ENCODE assay signal across 8 mouse cellular contexts in the genomic region with DNA sequence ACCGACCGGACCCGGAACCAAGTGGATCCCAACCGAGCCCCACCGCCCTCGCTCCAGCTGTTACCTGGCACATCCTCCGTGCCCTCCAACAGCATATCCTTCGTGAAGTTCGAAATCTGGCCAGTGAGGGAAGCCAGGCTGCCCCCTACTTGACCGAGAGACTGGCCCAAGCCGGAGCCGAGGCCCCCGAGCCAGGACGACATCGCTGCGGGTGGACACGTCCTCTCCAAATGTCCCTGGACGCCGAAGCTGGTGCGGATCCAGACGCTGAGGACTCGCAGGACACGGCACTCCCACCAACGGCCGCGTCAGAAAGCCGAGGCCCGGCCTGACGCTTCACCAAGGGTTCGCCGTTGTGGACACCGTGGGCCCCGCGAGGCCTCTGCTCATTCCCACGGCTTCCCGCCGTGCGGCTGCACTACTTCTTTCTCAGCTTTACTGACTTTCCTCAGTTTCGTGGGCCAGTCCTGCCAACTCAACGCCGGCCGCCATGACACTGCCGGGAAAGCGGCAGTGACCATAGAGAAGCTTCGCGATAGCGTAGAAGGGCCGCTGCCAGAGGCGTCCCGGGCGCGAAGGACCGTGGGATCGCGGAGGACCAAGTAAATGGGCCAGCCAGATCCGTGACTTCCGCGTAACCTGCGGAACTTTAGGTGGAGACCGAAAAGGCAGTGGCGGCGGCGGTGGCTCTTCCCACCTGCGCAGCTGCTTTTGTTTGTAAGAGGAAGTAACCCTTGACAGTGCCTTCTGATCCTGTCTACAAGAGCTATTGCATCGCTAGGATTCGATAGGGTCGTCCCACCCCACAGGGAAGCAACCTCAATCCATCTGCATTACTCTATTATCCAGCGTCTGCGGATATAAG. TPM values are rescaled to one million over a fixed set of nuclear protein-coding genes. Genes with fewer than 3 reads are reported as not detected.
DNase-seq lines count a peak whose midpoint lies in the region; ATAC-seq lines count a peak whose summit lies in the region.

TSS of gene Trip11 (minus strand) at position 642 of the 865 bp plus-strand sequence.

- intact Hi-C loops in gastrocnemius, postnatal 14 days (cut with DNase I; ENCODE audit: low total_unique reads) = no loop called here

- peak; percentile 92 to 98 for DNase-seq in adrenal gland, adult (ENCODE audit: inconsistent age in 2 of 2, low spot score in 1 of 2)
- peak; percentile 94 for DNase-seq in embryo, embryonic 10 days (ENCODE audit: low spot score)
- peak; percentile 92 for DNase-seq in gastrocnemius, postnatal 14 days
- DNase-seq in left cerebral cortex, adult 9 months (ENCODE audit: low spot score in 2 of 2) = peak; percentile 69 to 91
- DNase-seq in right cerebral cortex, adult 2 months (ENCODE audit: low spot score in 2 of 2) = peak; percentile 92
- DNase-seq in urinary bladder, postnatal 10 days (ENCODE audit: low spot score) = peak; percentile 62

- H3K9me3 ChIP-seq in megakaryocyte, embryonic 14.5 days = peaks cover 8% of the 10 kb centered on the region; the same call in 1 of the 2 replicates

- peak within 1 kb of the TSS; percentile 99 for H3K4me3 ChIP-seq in megakaryocyte, embryonic 14.5 days (replicated peaks)

- no peaks in the 10 kb centered on the region for H3K27me3 ChIP-seq in megakaryocyte, embryonic 14.5 days (replicated peaks)

- H3K4me1 ChIP-seq in megakaryocyte, embryonic 14.5 days = peaks cover 39% of the 10 kb centered on the region

- peak; percentile 93 for ATAC-seq in inflammation-experienced regulatory T-cells, adult 6 months

- peaks cover 21% of the 10 kb centered on the region for H3K36me3 ChIP-seq in megakaryocyte, embryonic 14.5 days (replicated peaks; ENCODE audit: low read length)

RNA-seq across cellular contexts. Expression of gene Trip11, which starts in this region (rescaled TPM):
- total RNA-seq in gastrocnemius, postnatal 14 days (2021) = 10 to 100 TPM; 17.6 to 19.4 TPM
- polyA plus RNA-seq in inflammation-experienced regulatory T-cells, adult 6 months (2017; shearing (Covaris generic)) = 10 to 100 TPM; 52.4 to 80.6 (median 67.9) TPM
- 0.22 TPM in 1 of 2 replicates, not detected in the other for polyA plus RNA-seq in megakaryocyte, embryonic 14.5 days (2012; ENCODE audit: insufficient read depth, low replicate concordance)

Comparison
In these comparisons a context has a peak if more than half of its experiments do, and no peak if none do; other contexts are left out.
1. Peak in every context shown above with its lines: DNase-seq, ATAC-seq and H3K4me3 ChIP-seq.
2. RNA of gene Trip11 (polyA plus RNA-seq): 52.4 to 80.6 TPM in inflammation-experienced regulatory T-cells, adult 6 months; 0.22 TPM in megakaryocyte, embryonic 14.5 days; every median in the first group is over 10 times any median in the second.